ENCODE assay signal across 16 mouse cellular contexts in the genomic region with DNA sequence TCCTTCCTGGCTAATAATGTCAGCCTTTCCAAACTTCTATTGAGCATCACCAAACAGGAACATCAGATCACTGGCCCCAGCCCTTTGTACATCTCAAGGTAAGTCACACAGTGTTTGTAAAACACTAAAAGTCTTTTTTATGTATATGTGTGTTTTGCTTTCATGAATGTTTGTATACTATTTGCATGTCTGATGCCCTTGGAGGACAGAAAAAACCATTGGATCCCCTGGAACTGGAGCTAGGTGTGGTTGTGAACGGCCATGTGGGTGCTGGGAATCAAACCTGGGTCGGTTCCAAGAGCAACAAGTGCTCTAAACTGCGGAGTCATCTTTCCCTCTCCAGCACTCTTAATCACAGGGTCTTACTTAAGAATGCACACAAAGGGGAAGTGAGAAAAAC.
DNase-seq lines count a peak whose midpoint lies in the region; ATAC-seq lines count a peak whose summit lies in the region.
"Had no signal": no experiment of that assay in that cellular context is flagged by ENCODE, and none has a peak within 500 bp of the region (broad histone marks: within the 10 kb centered on the region; RNA-seq: fewer than 3 reads in every experiment).

No protein-coding gene starts in this region.

- no peak for ATAC-seq in erythroid progenitor cell, adult 5-6 weeks (replicated peaks; ENCODE audit: low FRiP score, poor library complexity, severe bottlenecking)
- ATAC-seq: activated CD4-positive, CD25-positive, alpha-beta regulatory T cell, adult 4 months; forebrain, embryonic 14.5 days; forebrain, embryonic 16.5 days; Patski had no signal

- peak; percentile 34 for DNase-seq in heart, adult 11 months
- no peak for DNase-seq in heart, postnatal 36 days
- DNase-seq in ES-CJ7 (ENCODE audit: low read depth, low spot score) = peak; percentile 51
- DNase-seq in R1 (ENCODE audit: low read depth, low spot score) = peak; percentile 38
- DNase-seq in lung, postnatal 10 days = no peak
- DNase-seq: adrenal gland, adult 8-10 months; adrenal gland, postnatal 14 days; adrenal gland, postnatal 36 days; cerebellum, adult 18-20 months; cerebellum, adult 8-10 months; cerebellum, postnatal 25 days had no signal

- intact Hi-C loops in heart, postnatal 36 days (cut with DNase I) = no loop called here

Comparison
In these comparisons a context has a peak if more than half of its experiments do, and no peak if none do; other contexts are left out.
1. DNase-seq: peak in heart, adult 11 months (single experiment), ES-CJ7 (single experiment) and R1 (single experiment); none in heart, postnatal 36 days (0 of 2) and lung, postnatal 10 days (single experiment).